Mouse (Mus musculus): ENCODE data around the gene Hist1h2ai. TPM values are rescaled to one million over a fixed set of nuclear protein-coding genes. Genes with fewer than 3 reads are reported as not detected.
"Not testable (repeated sequence)": the region's sequence is repeated elsewhere in the genome, so short reads cannot be mapped to it uniquely, and the experiment has no call there.

Hist1h2ai gene
- 40.4 and 81.0 TPM in 2 replicates for polyA plus RNA-seq (2012; rRNA removed)

GRCm38 (mm10) chr13:21715864-21716539 lies at the start of gene Hist1h2ai, which contains the start of gene Hist1h2bl:
Gene Hist1h2ai, plus strand, starts transcription at chr13:21716422.
Gene Hist1h2bl, minus strand, starts transcription at chr13:21716143.
- under 1% methylated on average over 34 of the region's 50 CpGs for WGBS

GRCm38 (mm10) chr13:21677305-21677704 lies 38.9 kb upstream of the Hist1h2ai start, which contains the start of gene Olfr1360:
Gene Olfr1360, minus strand, starts transcription at chr13:21677405.
- TF ChIP-seq CTCF (IDR thresholded peaks at IDR 0.05; ENCODE audit: extremely low read depth, insufficient read depth, insufficient read length, insufficient replicate concordance) = no peak
- no peak for TF ChIP-seq POLR2A (IDR thresholded peaks at IDR 0.05; ENCODE audit: low read depth, low read length)
- 88% methylated on average over 2 of the region's 2 CpGs for WGBS
- Histone ChIP-seq H3K36me3 (ENCODE audit: control insufficient read depth, insufficient read depth, low read length) (no peaks in the 10 kb centered on the region), H3K27ac (ENCODE audit: insufficient read depth, low read length) (no peak within 1 kb of the TSS), H3K4me3 (ENCODE audit: extremely low read depth, insufficient read depth, insufficient read length) (no peak within 1 kb of the TSS), H3K27me3 (ENCODE audit: control insufficient read depth, insufficient read depth, low read length) (no peaks in the 10 kb centered on the region), H3K4me1 (ENCODE audit: control insufficient read depth, insufficient read depth, insufficient read length) (no peaks in the 10 kb centered on the region)
- no peak for DNase-seq (ENCODE audit: low read depth in 1 of 2, low spot score in 2 of 2)

More at GRCm38 (mm10) chr13:21715864-21716539, at the start of gene Hist1h2ai, which contains the start of gene Hist1h2bl:
- H3K4me3 ChIP-seq (ENCODE audit: extremely low read depth, insufficient read depth, insufficient read length) = peak within 1 kb of the TSS; percentile 69
- peak; percentile 73 to 89 for DNase-seq (ENCODE audit: low read depth in 1 of 2, low spot score in 2 of 2)
- not testable (repeated sequence) for H3K4me1 ChIP-seq (ENCODE audit: control insufficient read depth, insufficient read depth, insufficient read length); H3K27me3 ChIP-seq (ENCODE audit: control insufficient read depth, insufficient read depth, low read length); H3K36me3 ChIP-seq (ENCODE audit: control insufficient read depth, insufficient read depth, low read length)
- peak within 1 kb of the TSS; percentile 97 for H3K27ac ChIP-seq (ENCODE audit: insufficient read depth, low read length)
- peak; percentile 62 for TF ChIP-seq POLR2A (IDR thresholded peaks at IDR 0.05; ENCODE audit: low read depth, low read length)

GRCm38 (mm10) chr13:21697811-21698210 lies 18.4 kb upstream of the Hist1h2ai start, which contains the start of gene Olfr1359:
Gene Olfr1359, plus strand, starts transcription at chr13:21698111.
- Histone ChIP-seq H3K4me3 (ENCODE audit: extremely low read depth, insufficient read depth, insufficient read length) (no peak within 1 kb of the TSS), H3K27ac (ENCODE audit: insufficient read depth, low read length) (no peak within 1 kb of the TSS), H3K4me1 (ENCODE audit: control insufficient read depth, insufficient read depth, insufficient read length) (no peaks in the 10 kb centered on the region), H3K27me3 (ENCODE audit: control insufficient read depth, insufficient read depth, low read length) (no peaks in the 10 kb centered on the region), H3K36me3 (ENCODE audit: control insufficient read depth, insufficient read depth, low read length) (no peaks in the 10 kb centered on the region)
- no peak for DNase-seq (ENCODE audit: low read depth in 1 of 2, low spot score in 2 of 2)
- TF ChIP-seq POLR2A (IDR thresholded peaks at IDR 0.05; ENCODE audit: low read depth, low read length) (no peak), CTCF (IDR thresholded peaks at IDR 0.05; ENCODE audit: extremely low read depth, insufficient read depth, insufficient read length, insufficient replicate concordance) (no peak)

- no peak for DNase-seq (ENCODE audit: low read depth in 1 of 2, low spot score in 2 of 2)
- WGBS = 74% methylated on average over 4 of the region's 4 CpGs
- H3K4me1 ChIP-seq (ENCODE audit: control insufficient read depth, insufficient read depth, insufficient read length) = no peaks in the 10 kb centered on the region
Observed at GRCm38 (mm10) chr13:21706669-21707068, 9.6 kb upstream of the Hist1h2ai start.

GRCm38 (mm10) chr13:21710031-21710711 lies 6.1 kb upstream of the Hist1h2ai start:
- Histone ChIP-seq H3K4me1 (ENCODE audit: control insufficient read depth, insufficient read depth, insufficient read length) (no peaks in the 10 kb centered on the region), H3K4me3 (ENCODE audit: extremely low read depth, insufficient read depth, insufficient read length) (peak overlapping the region; percentile 70), H3K27me3 (ENCODE audit: control insufficient read depth, insufficient read depth, low read length) (no peaks in the 10 kb centered on the region), H3K27ac (ENCODE audit: insufficient read depth, low read length) (peak overlapping the region; percentile 65), H3K36me3 (ENCODE audit: control insufficient read depth, insufficient read depth, low read length) (no peaks in the 10 kb centered on the region)
- no peak for TF ChIP-seq POLR2A (IDR thresholded peaks at IDR 0.05; ENCODE audit: low read depth, low read length)
- TF ChIP-seq CTCF (IDR thresholded peaks at IDR 0.05; ENCODE audit: extremely low read depth, insufficient read depth, insufficient read length, insufficient replicate concordance) = peak; percentile 71; the same call in 1 of the 2 replicates
- DNase-seq (ENCODE audit: low read depth in 1 of 2, low spot score in 2 of 2) = peak; percentile 78 to 86
- under 1% methylated on average over 32 of the region's 32 CpGs for WGBS

More at GRCm38 (mm10) chr13:21706669-21707068, 9.6 kb upstream of the Hist1h2ai start:
- no peak overlapping the region for H3K27ac ChIP-seq (ENCODE audit: insufficient read depth, low read length)
- H3K27me3 ChIP-seq (ENCODE audit: control insufficient read depth, insufficient read depth, low read length) = no peaks in the 10 kb centered on the region
- H3K4me3 ChIP-seq (ENCODE audit: extremely low read depth, insufficient read depth, insufficient read length) = no peak overlapping the region
- H3K36me3 ChIP-seq (ENCODE audit: control insufficient read depth, insufficient read depth, low read length) = no peaks in the 10 kb centered on the region
- no peak for TF ChIP-seq POLR2A (IDR thresholded peaks at IDR 0.05; ENCODE audit: low read depth, low read length)
- no peak for TF ChIP-seq CTCF (IDR thresholded peaks at IDR 0.05; ENCODE audit: extremely low read depth, insufficient read depth, insufficient read length, insufficient replicate concordance)

- Histone ChIP-seq H3K27me3 (ENCODE audit: control insufficient read depth, insufficient read depth, low read length) (no peaks in the 10 kb centered on the region), H3K27ac (ENCODE audit: insufficient read depth, low read length) (peak overlapping the region; percentile 26; the same call in 1 of the 2 replicates), H3K36me3 (ENCODE audit: control insufficient read depth, insufficient read depth, low read length) (no peaks in the 10 kb centered on the region), H3K4me3 (ENCODE audit: extremely low read depth, insufficient read depth, insufficient read length) (peak overlapping the region; percentile 52), H3K4me1 (ENCODE audit: control insufficient read depth, insufficient read depth, insufficient read length) (no peaks in the 10 kb centered on the region)
- TF ChIP-seq POLR2A (IDR thresholded peaks at IDR 0.05; ENCODE audit: low read depth, low read length) (no peak), CTCF (IDR thresholded peaks at IDR 0.05; ENCODE audit: extremely low read depth, insufficient read depth, insufficient read length, insufficient replicate concordance) (no peak)
- DNase-seq (ENCODE audit: low read depth in 1 of 2, low spot score in 2 of 2) = peak; percentile 74 to 75
- 5% methylated on average over 22 of the region's 22 CpGs for WGBS
Observed at GRCm38 (mm10) chr13:21710821-21711525, 5.2 kb upstream of the Hist1h2ai start.

All from spleen, adult 2 months (tissue).